25 mouse cellular contexts compared by ENCODE assay signal in genomic region chr13:47089271-47089670, GRCm38 (mm10). TPM values are rescaled to one million over a fixed set of nuclear protein-coding genes. Genes with fewer than 3 reads are reported as not detected.
DNase-seq lines count a peak whose midpoint lies in the region; ATAC-seq and TF ChIP-seq lines count a peak whose summit lies in the region.
"Had no signal": no experiment of that assay in that cellular context is flagged by ENCODE, and none has a peak within 500 bp of the region (broad histone marks: within the 10 kb centered on the region; RNA-seq: fewer than 3 reads in every experiment).

No protein-coding gene starts in this region.

- H3K4me1 ChIP-seq in embryonic fibroblast, embryonic 13.5 days (ENCODE audit: control insufficient read depth, insufficient read depth, low read length), result peaks cover 2% of the 10 kb centered on the region; the same call in 1 of the 2 replicates
- no peaks in the 10 kb centered on the region for H3K4me1 ChIP-seq in heart, embryonic 12.5 days (replicated peaks)
- no peaks in the 10 kb centered on the region for H3K4me1 ChIP-seq in embryonic facial prominence, embryonic 10.5 days
- no peaks in the 10 kb centered on the region for H3K4me1 ChIP-seq in midbrain, embryonic 14.5 days (ENCODE audit: control insufficient read depth, insufficient read depth, low read length)

- H3K4me2 ChIP-seq in heart, embryonic 12.5 days, result no peak overlapping the region
- H3K4me2 ChIP-seq in midbrain, embryonic 14.5 days (ENCODE audit: low read length), result no peak overlapping the region

- intact Hi-C loops in left cerebral cortex, adult 2 months (cut with DNase I), result no loop called here

- TF ChIP-seq CTCF in embryonic fibroblast, embryonic 13.5 days (IDR thresholded peaks at IDR 0.05; ENCODE audit: borderline replicate concordance, insufficient read depth, low read length), result no peak
- no peak for TF ChIP-seq CTCF in left cerebral cortex, adult 2 months (IDR thresholded peaks at IDR 0.05)

- no peak overlapping the region for H3K4me3 ChIP-seq in embryonic fibroblast, embryonic 13.5 days (ENCODE audit: insufficient read depth, low read length)
- H3K4me3 ChIP-seq in heart, embryonic 12.5 days, result no peak overlapping the region
- no peak overlapping the region for H3K4me3 ChIP-seq in embryonic facial prominence, embryonic 10.5 days
- H3K4me3 ChIP-seq in midbrain, embryonic 14.5 days (replicated peaks; ENCODE audit: low read depth, low read length), result no peak overlapping the region
- H3K4me3 ChIP-seq in left cerebral cortex, adult 2 months, result no peak overlapping the region

- peaks cover 49% of the 10 kb centered on the region for H3K36me3 ChIP-seq in heart, embryonic 12.5 days
- H3K36me3 ChIP-seq in embryonic facial prominence, embryonic 10.5 days (replicated peaks), result peaks cover 98% of the 10 kb centered on the region
- H3K36me3 ChIP-seq in midbrain, embryonic 14.5 days (ENCODE audit: control insufficient read depth, insufficient read depth, low read length), result peaks cover 61% of the 10 kb centered on the region

- no peaks in the 10 kb centered on the region for H3K27me3 ChIP-seq in heart, embryonic 12.5 days (replicated peaks)
- no peaks in the 10 kb centered on the region for H3K27me3 ChIP-seq in embryonic facial prominence, embryonic 10.5 days (replicated peaks; ENCODE audit: low read depth, poor library complexity, severe bottlenecking)
- H3K27me3 ChIP-seq in midbrain, embryonic 14.5 days (ENCODE audit: control insufficient read depth, insufficient read depth, low read length), result no peaks in the 10 kb centered on the region
- H3K27me3 ChIP-seq: CH12.LX, Patski had no signal

- WGBS in heart, embryonic 12.5 days, result 90% methylated on average over 2 of the region's 2 CpGs
- 87% methylated on average over 2 of the region's 2 CpGs for WGBS in embryonic facial prominence, embryonic 10.5 days
- 87% methylated on average over 2 of the region's 2 CpGs for WGBS in midbrain, embryonic 14.5 days

- H3K9me3 ChIP-seq in heart, embryonic 12.5 days (replicated peaks), result no peaks in the 10 kb centered on the region
- no peaks in the 10 kb centered on the region for H3K9me3 ChIP-seq in embryonic facial prominence, embryonic 10.5 days
- H3K9me3 ChIP-seq in midbrain, embryonic 14.5 days (ENCODE audit: control insufficient read depth, low read length), result no peaks in the 10 kb centered on the region
- H3K9me3 ChIP-seq: G1E had no signal

- DNase-seq in 3T3-L1 (ENCODE audit: low read depth, low spot score), result peak; percentile 71
- DNase-seq in NIH3T3 (ENCODE audit: low read depth), result peak; percentile 73
- DNase-seq in fibroblast of lung, adult 2 months (ENCODE audit: low read depth), result peak; percentile 40
- no peak for DNase-seq in embryonic facial prominence, embryonic 10.5 days (ENCODE audit: low spot score)
- DNase-seq in midbrain, embryonic 14.5 days, result no peak
- no peak for DNase-seq in left cerebral cortex, adult 2 months (ENCODE audit: extremely low spot score in 1 of 2, low spot score in 2 of 2)
- DNase-seq: adrenal gland, adult 2 months; adrenal gland, adult 8-10 months; adrenal gland, postnatal 10 days; adrenal gland, postnatal 14 days; adrenal gland, postnatal 25 days; adrenal gland, postnatal 36 days; B cell, adult 2 months; cerebellum, adult 11 months; cerebellum, adult 11-12 months; cerebellum, adult 18-20 months; cerebellum, adult 2 months had no signal

- TF ChIP-seq POLR2A in embryonic fibroblast, embryonic 13.5 days (IDR thresholded peaks at IDR 0.05; ENCODE audit: low read depth, low read length), result no peak

- H3K9ac ChIP-seq in heart, embryonic 12.5 days, result no peak overlapping the region
- H3K9ac ChIP-seq in midbrain, embryonic 14.5 days (replicated peaks; ENCODE audit: low read length), result no peak overlapping the region

- no peak for ATAC-seq in heart, embryonic 12.5 days (ENCODE audit: insufficient number of reproducible peaks, low FRiP score)
- ATAC-seq in midbrain, embryonic 14.5 days (ENCODE audit: low FRiP score, low TSS enrichment), result no peak
- ATAC-seq: activated CD4-positive, CD25-positive, alpha-beta regulatory T cell, adult 4 months; CD4-positive, CD25-positive, alpha-beta regulatory T cell, adult 4 months; Patski had no signal

- peak overlapping the region; percentile 57; the same call in 1 of the 2 replicates for H3K27ac ChIP-seq in embryonic fibroblast, embryonic 13.5 days (ENCODE audit: insufficient read depth, low read length)
- H3K27ac ChIP-seq in heart, embryonic 12.5 days (ENCODE audit: poor library complexity, severe bottlenecking), result no peak overlapping the region
- no peak overlapping the region for H3K27ac ChIP-seq in embryonic facial prominence, embryonic 10.5 days (replicated peaks)
- no peak overlapping the region for H3K27ac ChIP-seq in midbrain, embryonic 14.5 days (replicated peaks; ENCODE audit: low read depth, low read length)
- no peak overlapping the region for H3K27ac ChIP-seq in left cerebral cortex, adult 2 months

RNA-seq across cellular contexts. Expression of gene Dek, which starts 16.7 kb away (rescaled TPM):
- polyA plus RNA-seq in embryonic fibroblast, embryonic 13.5 days (2011; ENCODE audit: insufficient read length, low read depth, missing spikeins), result 85.5 and 157 TPM in 2 replicates
- polyA plus RNA-seq in heart, embryonic 12.5 days (2016; fragmentation: Nextera tagmentation; extraction: Ambion mirVana), result 171 and 173 TPM in 2 replicates
- polyA plus RNA-seq in embryonic facial prominence, embryonic 10.5 days (2016; fragmentation: Nextera tagmentation; extraction: Ambion mirVana), result 340 and 346 TPM in 2 replicates
- polyA plus RNA-seq in midbrain, embryonic 14.5 days (2014; fragmentation: Nextera tagmentation; extraction: Ambion mirVana), result 105 and 115 TPM in 2 replicates
- 10 to 100 TPM; 48.3 to 51.2 TPM for total RNA-seq in left cerebral cortex, adult 2 months (2021)

RNA-seq across cellular contexts. Expression of gene Rnf144b, which starts 33.2 kb away (rescaled TPM):
- 1.4 and 1.5 TPM in 2 replicates for polyA plus RNA-seq in embryonic fibroblast, embryonic 13.5 days (2011; ENCODE audit: insufficient read length, low read depth, missing spikeins)
- polyA plus RNA-seq in heart, embryonic 12.5 days (2016; fragmentation: Nextera tagmentation; extraction: Ambion mirVana), result 1.6 and 1.9 TPM in 2 replicates
- 0.79 and 0.90 TPM in 2 replicates for polyA plus RNA-seq in embryonic facial prominence, embryonic 10.5 days (2016; fragmentation: Nextera tagmentation; extraction: Ambion mirVana)
- polyA plus RNA-seq in midbrain, embryonic 14.5 days (2014; fragmentation: Nextera tagmentation; extraction: Ambion mirVana), result 0.67 and 1.1 TPM in 2 replicates
- total RNA-seq in left cerebral cortex, adult 2 months (2021), result 10 to 100 TPM; 20.7 to 25.9 TPM
- total RNA-seq: CH12.LX, MEL had no signal

RNA-seq across cellular contexts. Expression of gene Tpmt, which starts 44.7 kb away (rescaled TPM):
- 18.0 and 23.9 TPM in 2 replicates for polyA plus RNA-seq in embryonic fibroblast, embryonic 13.5 days (2011; ENCODE audit: insufficient read length, low read depth, missing spikeins)
- polyA plus RNA-seq in heart, embryonic 12.5 days (2016; fragmentation: Nextera tagmentation; extraction: Ambion mirVana), result 13.4 and 13.5 TPM in 2 replicates
- polyA plus RNA-seq in embryonic facial prominence, embryonic 10.5 days (2016; fragmentation: Nextera tagmentation; extraction: Ambion mirVana), result 30.0 and 32.3 TPM in 2 replicates
- polyA plus RNA-seq in midbrain, embryonic 14.5 days (2014; fragmentation: Nextera tagmentation; extraction: Ambion mirVana), result 23.3 and 23.4 TPM in 2 replicates
- 1 to 10 TPM; 7.5 to 7.7 TPM for total RNA-seq in left cerebral cortex, adult 2 months (2021)

RNA-seq across cellular contexts. Expression of gene Kdm1b, which starts 46.0 kb away (rescaled TPM):
- polyA plus RNA-seq in embryonic fibroblast, embryonic 13.5 days (2011; ENCODE audit: insufficient read length, low read depth, missing spikeins), result 11.3 and 12.1 TPM in 2 replicates
- polyA plus RNA-seq in heart, embryonic 12.5 days (2016; fragmentation: Nextera tagmentation; extraction: Ambion mirVana), result 9.0 and 9.3 TPM in 2 replicates
- polyA plus RNA-seq in embryonic facial prominence, embryonic 10.5 days (2016; fragmentation: Nextera tagmentation; extraction: Ambion mirVana), result 14.2 and 14.5 TPM in 2 replicates
- 20.0 and 21.5 TPM in 2 replicates for polyA plus RNA-seq in midbrain, embryonic 14.5 days (2014; fragmentation: Nextera tagmentation; extraction: Ambion mirVana)
- total RNA-seq in left cerebral cortex, adult 2 months (2021), result 1 to 10 TPM; 8.8 to 9.1 TPM

Comparison
In these comparisons a context has a peak if more than half of its experiments do, and no peak if none do; other contexts are left out.
1. DNase-seq: peak in 3T3-L1 (single experiment), NIH3T3 (single experiment) and fibroblast of lung, adult 2 months (single experiment); none in embryonic facial prominence, embryonic 10.5 days (single experiment), midbrain, embryonic 14.5 days (single experiment) and left cerebral cortex, adult 2 months (0 of 2).